Mouse (Mus musculus): ENCODE measurements around the gene Camk2g.
A peak's percentile ranks its signal among the peaks of the same experiment; 100 is the strongest.
"Not testable (repeated sequence)": the region's sequence is repeated elsewhere in the genome, so short reads cannot be mapped to it uniquely, and the experiment has no call there.

Camk2g gene

GRCm38 (mm10) chr14:20737306-20737705 is 56.6 kb downstream of the Camk2g start:
- DNase-seq (ENCODE audit: low spot score) = peak; percentile 44

GRCm38 (mm10) chr14:20735892-20736390 is 57.9 kb downstream of the Camk2g start:
- DNase-seq (ENCODE audit: low spot score) = no peak

GRCm38 (mm10) chr14:20735052-20735451 is 58.8 kb downstream of the Camk2g start:
- DNase-seq (ENCODE audit: low spot score) = no peak

GRCm38 (mm10) chr14:20733952-20734774 is 59.7 kb downstream of the Camk2g start, which contains the start of gene Ndst2:
Gene Ndst2 (minus strand): TSS chr14:20734562.
- peak; percentile 79 for DNase-seq (ENCODE audit: low spot score)

DNA sequence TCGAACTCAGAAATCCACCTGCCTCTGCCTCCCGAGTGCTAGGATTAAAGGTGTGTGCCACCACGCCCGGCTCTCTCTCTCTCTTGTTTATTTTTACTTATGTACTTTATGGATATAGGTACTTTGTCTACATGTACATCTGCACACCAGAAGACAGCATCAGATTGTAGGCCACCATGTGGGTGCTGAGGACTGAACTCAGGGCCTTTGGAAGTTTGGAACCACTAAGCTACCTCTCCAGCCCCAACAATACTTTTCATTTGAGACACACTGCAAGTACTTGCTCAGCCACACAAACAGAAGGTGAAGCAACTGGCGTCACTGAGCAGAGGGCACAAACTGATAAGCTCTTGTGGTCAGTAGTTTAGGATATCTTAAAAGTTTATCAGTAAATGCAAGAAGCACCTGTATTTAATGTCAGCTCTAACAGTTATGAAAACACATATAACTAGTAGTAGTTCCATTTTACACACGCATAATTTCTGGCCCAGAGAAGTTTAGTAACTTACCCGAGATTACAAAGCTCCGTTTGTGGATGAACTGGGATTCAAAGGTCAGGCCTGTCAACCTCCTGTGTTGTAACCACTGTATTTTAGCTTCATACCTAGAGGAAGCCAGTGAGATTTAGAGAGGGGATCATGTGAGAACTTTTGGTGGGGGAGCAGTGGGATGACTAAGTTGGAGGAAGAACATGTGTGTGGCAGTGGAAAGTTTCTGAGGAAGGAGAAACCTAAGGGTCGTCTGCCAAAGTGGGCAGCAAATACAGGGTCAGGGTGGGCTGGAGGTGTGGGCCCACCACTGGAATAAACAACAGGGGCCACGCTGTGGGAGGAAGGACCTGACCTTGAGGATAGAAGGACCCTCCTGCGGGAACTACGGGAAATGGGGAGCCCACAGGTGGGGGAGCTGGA is 60.6 kb downstream of the Camk2g start:
- no peak for DNase-seq (ENCODE audit: low spot score)

GRCm38 (mm10) chr14:20730853-20731602 is 62.9 kb downstream of the Camk2g start:
- DNase-seq (ENCODE audit: low spot score) = no peak

GRCm38 (mm10) chr14:20729871-20730270 is 64.0 kb downstream of the Camk2g start:
- no peak for DNase-seq (ENCODE audit: low spot score)

- no peak for DNase-seq (ENCODE audit: low spot score)
Observed at GRCm38 (mm10) chr14:20725660-20726339, 68.1 kb downstream of the Camk2g start.

GRCm38 (mm10) chr14:20724043-20724442 is 69.8 kb downstream of the Camk2g start:
- DNase-seq (ENCODE audit: low spot score) = peak; percentile 61

DNA sequence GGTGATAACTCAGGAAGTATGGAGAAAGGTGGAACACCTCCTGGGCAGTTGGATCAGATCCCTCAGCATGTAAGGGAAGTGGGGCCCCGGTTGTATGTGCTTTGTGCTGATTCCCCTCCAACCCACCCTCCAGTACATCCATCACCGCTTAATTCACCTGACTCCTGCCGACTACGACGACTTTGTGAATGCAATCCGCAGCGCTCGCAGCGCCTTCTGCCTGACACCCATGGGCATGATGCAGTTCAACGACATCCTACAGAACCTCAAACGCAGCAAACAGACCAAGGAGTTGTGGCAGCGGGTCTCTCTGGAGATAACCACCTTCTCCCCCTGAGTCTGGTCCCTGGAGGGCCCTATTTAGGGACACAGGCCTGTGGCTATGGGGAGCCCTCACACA is 70.9 kb downstream of the Camk2g start:
- DNase-seq (ENCODE audit: low spot score) = no peak

DNA sequence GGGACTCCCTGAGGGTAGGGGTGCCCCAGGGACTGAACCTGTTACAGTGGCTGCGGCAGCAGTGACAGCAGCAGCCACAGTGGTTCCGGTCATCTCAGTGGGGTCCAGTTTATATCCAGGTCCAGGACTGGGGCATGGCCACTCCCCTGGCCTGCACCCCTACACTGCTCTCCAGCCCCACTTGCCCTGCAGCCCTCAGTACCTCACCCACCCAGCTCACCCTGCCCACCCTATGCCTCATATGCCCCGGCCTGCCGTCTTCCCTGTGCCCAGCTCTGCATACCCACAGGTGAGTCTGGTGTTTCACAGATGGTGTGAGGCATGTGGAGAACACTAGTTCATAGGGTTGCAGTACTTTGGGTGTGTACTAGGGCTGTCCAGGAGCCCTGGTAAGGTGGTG is 72.5 kb downstream of the Camk2g start:
- no peak for DNase-seq (ENCODE audit: low spot score)

DNA sequence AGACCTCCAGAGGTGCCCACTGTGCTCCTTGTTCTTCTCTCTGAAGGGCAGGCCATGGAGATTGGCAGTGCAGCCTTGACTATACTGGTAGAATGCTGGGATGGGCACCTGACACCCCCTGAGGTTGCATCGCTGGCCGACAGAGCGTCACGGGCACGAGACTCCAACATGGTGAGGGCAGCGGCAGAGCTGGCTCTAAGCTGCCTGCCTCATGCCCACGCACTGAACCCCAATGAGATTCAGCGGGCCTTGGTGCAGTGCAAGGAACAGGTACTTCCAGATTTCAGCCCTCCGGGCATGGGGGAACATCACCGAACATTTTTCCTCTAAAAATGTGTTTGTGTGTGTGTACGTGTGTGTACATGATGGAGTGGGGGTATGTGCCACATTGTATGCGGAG is 74.1 kb downstream of the Camk2g start:
- no peak for DNase-seq (ENCODE audit: low spot score)

DNA sequence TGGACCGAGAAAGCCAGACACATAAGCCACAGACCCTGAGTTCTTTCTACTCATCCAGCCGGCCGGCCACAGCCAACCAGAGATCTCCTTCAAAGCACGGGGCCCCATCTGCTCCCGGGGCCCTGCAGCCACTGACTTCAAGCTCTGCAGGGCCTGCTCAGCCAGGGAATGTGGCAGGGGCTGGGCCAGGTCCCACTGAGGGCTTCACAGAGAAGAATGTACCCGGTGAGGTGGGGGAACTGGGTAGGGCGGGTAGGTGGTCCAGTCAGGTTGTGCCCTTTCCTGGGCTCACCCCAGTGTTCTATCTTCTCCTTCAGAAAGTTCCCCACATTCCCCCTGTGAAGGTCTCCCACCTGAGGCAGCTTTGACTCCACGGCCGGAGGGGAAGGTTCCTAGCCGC is 75.4 kb downstream of the Camk2g start:
- no peak for DNase-seq (ENCODE audit: low spot score)

DNA sequence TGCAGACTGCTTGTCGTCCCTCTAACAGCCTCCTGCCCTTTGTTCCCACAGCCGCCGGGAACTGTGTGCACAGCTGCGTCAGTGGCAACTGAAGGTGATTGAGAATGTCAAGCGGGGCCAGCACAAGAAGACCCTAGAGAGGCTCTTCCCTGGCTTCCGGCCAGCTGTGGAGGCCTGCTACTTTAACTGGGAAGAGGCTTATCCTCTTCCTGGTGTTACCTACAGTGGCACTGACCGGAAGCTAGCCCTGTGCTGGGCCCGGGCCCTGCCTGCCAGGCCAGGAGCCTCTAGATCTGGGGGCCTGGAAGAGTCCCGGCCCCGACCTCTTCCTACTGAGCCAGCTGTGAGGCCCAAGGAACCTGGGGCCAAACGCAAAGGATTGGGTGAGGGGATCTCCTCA is 80.1 kb downstream of the Camk2g start:
- no peak for DNase-seq (ENCODE audit: low spot score)

DNA sequence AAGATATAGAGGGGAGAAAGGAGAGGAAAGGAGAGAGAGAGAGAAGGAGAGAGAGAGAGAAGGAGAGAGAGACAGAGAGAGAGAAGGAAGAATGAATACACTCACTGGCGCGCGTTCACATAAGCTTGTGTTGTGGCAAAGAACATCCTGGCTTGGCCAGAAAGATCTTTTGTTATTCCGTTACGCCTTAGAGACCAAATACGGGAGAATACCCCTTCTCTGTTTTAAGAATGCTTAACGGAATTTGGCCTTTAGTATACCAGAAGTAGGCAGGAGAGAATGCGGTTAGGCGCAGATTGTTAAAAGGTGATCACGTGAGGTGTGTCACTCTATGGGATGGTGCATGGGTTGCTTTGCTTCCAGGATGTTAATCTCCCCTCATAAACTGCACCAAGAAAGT is 85.6 kb downstream of the Camk2g start:
- DNase-seq (ENCODE audit: low spot score) = no peak

DNA sequence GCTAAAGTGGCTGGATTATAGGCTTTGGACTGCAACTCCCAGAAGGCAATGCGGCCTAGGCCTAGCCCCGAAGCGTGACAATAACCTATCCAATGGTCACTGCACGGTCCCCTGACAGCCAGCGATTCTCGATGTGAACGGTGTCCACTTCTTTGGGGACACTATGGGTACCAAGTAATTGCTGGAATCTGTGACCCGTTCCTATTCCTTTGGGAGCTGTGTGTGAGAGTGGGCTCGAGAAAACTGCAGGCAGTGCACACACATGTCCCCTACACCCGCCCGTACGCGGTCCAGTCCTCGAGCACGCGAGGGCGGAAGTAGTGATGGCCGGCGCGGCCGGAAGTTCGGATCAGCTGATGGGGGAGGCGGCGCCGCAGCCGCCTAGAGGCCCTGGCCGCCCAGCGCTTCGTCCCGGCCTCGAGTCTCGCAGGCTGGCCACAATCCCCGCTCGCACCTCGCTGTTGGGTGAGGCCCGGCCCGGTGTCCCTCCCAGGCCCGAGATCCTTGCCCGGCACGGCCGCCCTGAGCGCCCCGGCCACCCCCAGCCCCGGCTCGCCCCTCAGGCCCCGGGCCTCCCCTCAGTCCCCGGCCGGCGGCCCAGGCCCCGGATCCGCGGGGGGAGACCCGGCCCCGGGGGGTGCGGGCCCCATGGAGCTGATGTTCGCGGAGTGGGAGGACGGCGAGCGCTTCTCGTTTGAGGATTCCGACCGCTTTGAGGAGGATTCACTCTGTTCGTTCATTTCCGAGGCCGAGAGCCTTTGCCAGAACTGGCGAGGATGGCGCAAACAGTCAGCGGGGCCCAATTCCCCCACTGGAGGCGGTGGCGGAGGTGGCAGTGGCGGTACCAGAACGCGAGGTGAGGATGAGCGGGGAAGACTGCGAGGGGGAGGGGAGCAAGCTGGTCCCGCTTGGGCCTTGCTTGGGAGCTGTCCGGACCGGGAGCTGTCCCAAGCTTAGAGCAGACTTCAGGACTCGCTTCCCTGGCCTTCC is 86.4 kb downstream of the Camk2g start, which contains the start of gene Zswim8:
TSS of gene Zswim8 (plus strand) at position 352 of the 990 bp plus-strand sequence.
- DNase-seq (ENCODE audit: low spot score) = peak; percentile 89

- not testable (repeated sequence) for DNase-seq (ENCODE audit: low spot score)
Observed at GRCm38 (mm10) chr14:20703461-20703860, 90.4 kb downstream of the Camk2g start.

- peak; percentile 82 for DNase-seq (ENCODE audit: low spot score)
Observed at GRCm38 (mm10) chr14:20702741-20703381, 91.0 kb downstream of the Camk2g start, which contains the start of gene Chchd1. Gene Chchd1 (plus strand): TSS chr14:20703006.

DNA sequence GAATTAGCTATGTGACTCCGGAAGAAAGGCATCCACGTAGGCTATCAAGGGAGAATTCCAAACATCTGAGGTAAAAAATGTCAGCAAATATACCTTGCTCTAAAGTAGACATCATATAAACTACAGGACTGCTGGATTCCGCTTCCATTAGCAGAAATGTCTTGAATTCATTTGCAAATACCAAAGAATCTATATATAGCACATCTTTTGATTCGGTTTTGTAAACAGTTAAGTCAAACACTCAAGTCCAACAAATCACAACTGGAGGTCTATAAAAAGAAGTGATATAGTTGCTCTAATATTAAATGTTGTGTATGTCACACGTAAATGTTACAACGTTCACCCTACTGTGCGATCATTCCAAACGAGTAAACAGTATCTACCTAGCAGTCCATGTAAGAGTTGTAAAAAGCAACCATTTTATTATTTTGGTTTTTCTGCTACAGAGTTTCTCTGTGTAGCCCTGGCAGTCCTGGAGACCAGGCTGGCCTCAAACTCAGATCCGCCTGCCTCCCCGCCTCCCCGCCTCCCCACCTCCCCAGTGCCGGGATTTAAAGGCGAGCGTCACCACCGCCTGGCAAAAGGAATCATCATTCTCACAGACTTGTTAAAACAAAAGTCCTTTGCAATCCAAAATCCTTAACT is 91.7 kb downstream of the Camk2g start:
- no peak for DNase-seq (ENCODE audit: low spot score)

All from MN1 (cell line).